Mouse (Mus musculus) right cerebral cortex, postnatal 10 days (tissue): ENCODE measurements at regions not wholly inside any gene's neighbourhood (a gene's known extent, or its start where the extent isn't known, plus 50 kb on each side); places are given as distances from the start of the nearest gene placed in this dataset.
"Not testable (repeated sequence)": the region's sequence is repeated elsewhere in the genome, so short reads cannot be mapped to it uniquely, and the experiment has no call there.

Experiments
- DNase-seq, 2 experiments: peaks; one replicate each; pipeline ENCODE4 v3.0.0; 2021; ENCODE audit warnings: low spot score in 2 of 2

- DNase-seq: not testable (repeated sequence)
Observed at GRCm38 (mm10) chr1:30548761-30549160, 325.0 kb downstream of the Phf3 start.

- no peak for DNase-seq
Observed at GRCm38 (mm10) chr1:30540088-30540698, 333.5 kb downstream of the Phf3 start.

GRCm38 (mm10) chr1:30536989-30537975 lies 336.4 kb downstream of the Phf3 start:
- no peak for DNase-seq

GRCm38 (mm10) chr1:30517348-30517747 lies 356.4 kb downstream of the Phf3 start:
- DNase-seq: no peak

- no peak for DNase-seq
Observed at GRCm38 (mm10) chr1:30515846-30516245, 357.9 kb downstream of the Phf3 start.

- DNase-seq: peak; percentile 62 to 79
Observed at GRCm38 (mm10) chr1:30503224-30503623, 370.5 kb downstream of the Phf3 start.

GRCm38 (mm10) chr1:30460295-30460958 lies 413.3 kb downstream of the Phf3 start:
- DNase-seq: no peak

GRCm38 (mm10) chr1:30437964-30438363 lies 435.8 kb downstream of the Phf3 start:
- no peak for DNase-seq

- peak in 1 of 2 experiments; percentile 21 for DNase-seq
Observed at GRCm38 (mm10) chr1:30416582-30416981, 457.1 kb downstream of the Phf3 start.

- no peak for DNase-seq
Observed at GRCm38 (mm10) chr1:30414881-30415439, 458.8 kb downstream of the Phf3 start.
